Mouse (Mus musculus): ENCODE measurements around the gene Gba.

The Gba gene

GRCm38 (mm10) chr3:89177242-89178106, 25.3 kb upstream of the Gba start, which contains the start of gene Scamp3:
Gene Scamp3, plus strand, starts transcription at chr3:89177473.
- no peak for TF ChIP-seq GATA4 (IDR thresholded peaks at IDR 0.05; ENCODE audit: insufficient replicate concordance, low read length)

- TF ChIP-seq GATA4 (IDR thresholded peaks at IDR 0.05; ENCODE audit: insufficient replicate concordance, low read length) = no peak
These were observed 24.7 kb upstream of the Gba start for GRCm38 (mm10) chr3:89178107-89178385.

- no peak for TF ChIP-seq GATA4 (IDR thresholded peaks at IDR 0.05; ENCODE audit: insufficient replicate concordance, low read length)
These were observed 23.7 kb upstream of the Gba start for GRCm38 (mm10) chr3:89179056-89179455.

GRCm38 (mm10) chr3:89181749-89182500, 20.8 kb upstream of the Gba start:
- TF ChIP-seq GATA4 (IDR thresholded peaks at IDR 0.05; ENCODE audit: insufficient replicate concordance, low read length) = no peak

- no peak for TF ChIP-seq GATA4 (IDR thresholded peaks at IDR 0.05; ENCODE audit: insufficient replicate concordance, low read length)
These were observed 20.1 kb upstream of the Gba start for GRCm38 (mm10) chr3:89182531-89183057.

GRCm38 (mm10) chr3:89183058-89183958, 19.4 kb upstream of the Gba start, which contains the start of gene Fam189b:
Gene Fam189b, plus strand, starts transcription at chr3:89183143.
- TF ChIP-seq GATA4 (IDR thresholded peaks at IDR 0.05; ENCODE audit: insufficient replicate concordance, low read length) = no peak

GRCm38 (mm10) chr3:89183959-89184315, 18.8 kb upstream of the Gba start:
- no peak for TF ChIP-seq GATA4 (IDR thresholded peaks at IDR 0.05; ENCODE audit: insufficient replicate concordance, low read length)

GRCm38 (mm10) chr3:89187197-89187596, 15.5 kb upstream of the Gba start:
- TF ChIP-seq GATA4 (IDR thresholded peaks at IDR 0.05; ENCODE audit: insufficient replicate concordance, low read length) = no peak

GRCm38 (mm10) chr3:89187690-89188477, 14.8 kb upstream of the Gba start:
- TF ChIP-seq GATA4 (IDR thresholded peaks at IDR 0.05; ENCODE audit: insufficient replicate concordance, low read length) = no peak

GRCm38 (mm10) chr3:89188478-89188875, 14.3 kb upstream of the Gba start:
- TF ChIP-seq GATA4 (IDR thresholded peaks at IDR 0.05; ENCODE audit: insufficient replicate concordance, low read length) = no peak

GRCm38 (mm10) chr3:89190436-89190835, 12.3 kb upstream of the Gba start:
- TF ChIP-seq GATA4 (IDR thresholded peaks at IDR 0.05; ENCODE audit: insufficient replicate concordance, low read length) = no peak

GRCm38 (mm10) chr3:89193351-89193750, 9.4 kb upstream of the Gba start:
- TF ChIP-seq GATA4 (IDR thresholded peaks at IDR 0.05; ENCODE audit: insufficient replicate concordance, low read length) = no peak

- no peak for TF ChIP-seq GATA4 (IDR thresholded peaks at IDR 0.05; ENCODE audit: insufficient replicate concordance, low read length)
These were observed 8.9 kb upstream of the Gba start for GRCm38 (mm10) chr3:89193853-89194252.
